Mouse (Mus musculus): ENCODE results near the gene Tshb.

Gene Tshb

GRCm38 (mm10) chr3:102736436-102736835 is 46.1 kb downstream of the Tshb start:
- no peak for DNase-seq

GRCm38 (mm10) chr3:102735638-102736037 is 46.9 kb downstream of the Tshb start:
- DNase-seq = no peak

DNA sequence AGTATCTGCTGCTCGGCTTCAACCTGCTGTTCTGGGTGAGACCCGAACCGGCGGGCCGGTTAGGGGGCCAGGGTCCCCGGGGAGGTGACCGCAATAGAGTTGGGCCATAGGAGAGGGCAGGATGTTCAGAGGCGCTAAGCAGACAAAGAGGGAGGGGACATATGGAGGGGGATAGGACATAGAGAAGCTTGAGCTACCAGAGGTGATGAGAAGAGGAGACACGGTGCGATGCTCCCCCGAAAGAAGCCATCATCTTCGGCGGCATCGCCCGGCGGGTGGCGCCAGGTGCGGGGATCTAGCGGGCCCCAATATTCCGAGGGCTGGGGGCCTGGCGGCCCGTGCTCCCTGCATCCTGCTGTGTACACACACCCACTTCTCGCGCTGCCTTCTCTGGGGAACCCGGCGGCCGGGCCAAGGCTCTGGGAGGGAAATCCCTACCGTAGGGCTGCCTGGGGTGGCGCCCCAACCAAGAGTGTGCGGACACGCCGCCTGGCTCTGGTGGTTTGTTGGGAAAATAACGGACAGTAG is 47.4 kb downstream of the Tshb start:
- DNase-seq = no peak

DNA sequence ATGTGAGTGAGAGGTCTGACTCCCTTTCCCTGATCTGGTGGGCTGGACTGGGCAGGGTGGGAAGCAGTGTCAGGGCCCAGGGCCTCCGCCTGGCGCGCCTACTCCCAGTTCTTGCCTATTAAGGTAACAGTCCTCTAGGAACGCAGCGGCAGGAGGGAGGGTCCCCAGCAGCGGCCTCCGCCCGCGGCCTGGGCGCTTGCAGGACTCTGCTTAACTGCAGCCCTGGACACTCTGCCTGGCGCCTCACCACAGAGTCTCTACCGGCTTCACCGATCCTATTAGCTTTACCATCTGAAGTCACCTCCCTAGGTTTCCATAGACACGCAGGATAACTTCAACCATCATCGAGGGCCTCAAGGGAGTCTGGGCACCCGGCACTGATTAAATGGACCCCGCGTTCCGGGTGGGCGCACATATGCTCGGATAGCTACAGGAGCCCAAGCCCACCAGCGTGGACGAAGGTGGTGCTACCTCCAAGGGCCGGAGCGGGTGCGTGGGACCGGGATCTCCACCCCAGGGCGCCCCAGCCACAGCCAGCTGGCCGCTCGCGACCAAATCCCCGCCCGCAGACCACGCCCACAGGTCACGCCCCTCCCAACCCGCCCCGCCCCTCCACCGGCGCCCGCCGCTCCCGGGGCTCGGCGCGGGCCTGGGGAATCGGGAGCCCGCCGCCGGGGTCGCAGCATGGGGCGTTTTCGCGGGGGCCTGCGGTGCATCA is 48.0 kb downstream of the Tshb start, which contains the start of gene Tspan2:
Tspan2 (plus strand) TSS at position 217 of the 718 bp plus-strand sequence.
- peak; percentile 51 for DNase-seq

DNA sequence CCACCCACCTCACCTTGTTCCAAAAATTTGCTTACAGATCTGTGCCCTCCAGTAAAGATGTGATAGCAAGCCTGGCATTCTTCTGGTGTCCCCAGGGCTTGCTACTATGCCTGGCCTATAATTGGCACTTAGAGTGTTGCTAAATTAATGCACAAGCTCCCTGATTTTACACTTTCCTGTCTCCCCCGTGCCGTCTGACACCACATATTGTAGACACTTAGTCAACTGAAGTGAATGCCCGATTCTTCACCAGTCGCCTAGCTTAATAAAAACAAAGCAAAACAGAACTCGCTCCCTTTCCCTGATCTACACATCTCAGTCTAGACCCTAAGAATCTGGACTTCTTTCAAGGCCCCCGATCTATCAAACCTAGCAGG is 48.6 kb downstream of the Tshb start:
- no peak for DNase-seq

- DNase-seq = no peak
These were observed 49.5 kb downstream of the Tshb start for GRCm38 (mm10) chr3:102733050-102733449.

GRCm38 (mm10) chr3:102732619-102733018 is 49.9 kb downstream of the Tshb start:
- no peak for DNase-seq

DNA sequence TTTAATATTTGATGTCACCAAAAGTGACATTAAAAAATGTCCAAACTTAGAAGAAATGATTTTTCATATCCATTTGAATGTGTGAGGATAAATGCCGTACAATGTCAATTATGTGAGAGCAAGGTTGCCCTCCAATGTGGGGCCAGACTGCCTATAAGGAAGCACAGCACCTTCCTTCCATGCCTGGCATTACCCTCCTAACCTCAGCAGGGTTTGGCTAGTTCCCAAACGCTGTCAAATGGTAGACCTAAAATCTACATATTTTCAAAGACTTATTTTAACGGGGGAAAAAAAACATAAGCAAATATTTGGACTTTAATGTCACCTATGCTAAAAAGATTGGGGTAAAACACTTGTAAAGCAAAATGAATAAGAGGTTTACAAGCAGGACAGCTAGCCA is 51.4 kb downstream of the Tshb start:
- no peak for DNase-seq

DNA sequence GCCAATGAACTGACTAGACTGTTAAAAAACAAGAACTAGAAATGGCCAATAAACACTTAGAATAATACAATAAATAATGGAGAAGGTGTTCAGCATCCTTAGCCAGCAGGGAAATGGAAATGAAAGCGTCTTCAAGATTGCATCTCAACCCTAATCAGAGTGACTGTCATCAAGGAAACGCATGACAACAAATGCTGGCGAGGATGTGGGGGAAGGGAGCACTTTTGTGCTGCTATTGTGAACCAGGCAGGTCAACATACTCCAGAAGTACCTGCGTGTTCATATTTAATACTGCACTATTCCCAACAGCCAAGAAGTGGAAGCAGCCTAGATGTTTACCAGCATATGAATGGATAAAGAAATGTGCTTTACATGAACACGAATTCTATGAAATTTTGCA is 53.1 kb downstream of the Tshb start:
- DNase-seq = no peak
